Mouse (Mus musculus): ENCODE measurements around the gene 1700029H14Rik.

Gene 1700029H14Rik

DNA sequence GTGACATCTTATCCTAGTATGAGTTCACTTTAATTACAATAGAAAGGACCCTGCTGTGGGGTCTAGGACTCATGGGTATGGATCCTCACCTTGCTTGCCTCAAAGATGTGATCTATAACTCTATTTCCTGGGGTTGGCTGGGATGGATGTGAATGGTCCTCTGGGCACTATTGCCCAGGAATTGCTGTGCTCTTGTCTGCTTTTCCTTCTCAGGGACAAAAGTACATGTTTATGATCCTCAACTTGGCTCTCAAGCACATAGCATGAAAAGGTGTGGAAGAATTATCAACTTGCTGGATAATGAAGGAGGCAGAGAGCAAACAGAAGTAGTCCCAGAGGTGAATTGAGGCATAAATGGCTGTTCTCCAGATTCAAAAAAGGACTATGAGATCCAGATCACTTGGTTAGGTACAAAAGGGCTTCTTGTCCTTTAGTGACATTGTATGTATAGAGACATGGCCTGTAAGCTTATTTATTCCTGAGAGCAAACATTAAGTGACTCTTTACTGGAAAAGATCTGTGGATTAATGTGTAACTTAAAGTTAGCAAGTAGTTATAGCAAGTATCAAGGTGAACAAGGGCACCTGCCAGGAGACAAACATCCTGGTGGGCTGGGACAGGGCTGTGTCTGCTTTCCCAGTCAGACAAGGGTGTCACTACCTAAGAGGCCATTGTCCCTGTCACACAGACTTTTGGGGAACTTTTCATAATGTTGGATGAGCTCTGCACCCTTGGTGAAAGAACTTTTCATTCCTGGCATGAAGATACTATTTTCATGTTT is 57.2 kb downstream of the 1700029H14Rik start:
- DNase-seq (ENCODE audit: low read depth), result no peak

DNA sequence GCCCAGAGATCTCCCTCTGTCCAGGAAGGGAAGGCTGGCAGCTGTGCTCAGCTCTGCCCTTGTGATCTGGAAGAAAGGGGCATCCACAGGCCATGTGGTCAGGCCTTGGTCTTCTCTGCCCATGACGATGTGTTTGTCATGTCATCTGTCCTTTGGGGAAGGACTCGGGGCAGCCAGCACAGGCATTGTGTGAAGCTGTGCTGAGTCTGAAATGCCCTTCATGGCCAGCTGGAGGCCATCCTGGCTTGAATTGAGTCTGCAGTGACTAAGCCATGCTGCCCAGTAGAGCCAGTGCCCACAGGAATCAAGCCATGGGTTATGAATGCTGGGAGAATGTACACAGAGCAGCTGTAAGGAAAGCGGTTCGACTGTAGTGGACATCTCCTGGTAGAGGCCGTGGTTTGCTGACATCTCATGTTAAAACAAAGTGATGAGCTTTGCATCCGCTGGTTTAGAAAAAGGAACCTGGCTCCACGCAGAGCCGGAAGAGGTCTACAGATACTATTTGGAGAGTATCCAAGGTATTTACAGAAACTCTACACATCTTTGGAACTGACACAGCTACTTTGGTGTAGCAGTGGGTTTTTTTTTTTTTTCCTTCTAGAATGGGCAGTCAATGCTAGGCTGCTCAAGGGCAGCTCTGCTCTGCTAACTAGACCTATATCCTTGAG is 58.2 kb downstream of the 1700029H14Rik start:
- no peak for DNase-seq (ENCODE audit: low read depth)

DNA sequence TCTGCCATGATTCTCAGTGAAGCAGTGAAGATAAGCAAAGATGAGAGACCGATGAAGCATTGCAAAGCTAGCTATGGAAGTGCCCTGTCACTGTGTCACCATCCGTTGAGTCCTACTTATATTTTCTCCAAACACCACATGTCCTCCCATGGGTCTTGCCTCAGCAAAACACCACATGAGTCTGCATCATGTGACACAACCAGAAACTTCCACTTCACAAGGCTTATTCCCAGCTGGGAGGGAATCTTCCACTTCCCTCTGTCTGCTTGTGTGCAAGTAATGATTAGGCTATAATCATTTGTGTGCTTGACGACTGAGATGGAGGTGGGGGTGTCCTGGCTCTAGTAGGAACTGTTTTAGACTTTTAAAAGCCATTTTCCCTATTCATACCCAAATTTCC is 61.0 kb downstream of the 1700029H14Rik start:
- DNase-seq (ENCODE audit: low read depth), result no peak

Data from c-Kit-positive CD71-positive TER-119-negative erythroid progenitor cells, embryonic 14.5 days (primary cell).